Mouse (Mus musculus) splenic B cell, adult 2 months (primary cell): Measurements from ENCODE around the gene Sugct.

Experiments used
- DNase-seq: peaks from one replicate; pipeline ENCODE4 v3.0.0-alpha.2; 2011; ENCODE audit warnings: low read depth, low spot score
- H3K27me3 ChIP-seq: 2 replicates; pipeline ENCODE4 v1.6.1; 2012; ENCODE audit warnings: mild to moderate bottlenecking, low read length, moderate library complexity, mixed read lengths; ENCODE audit not compliant: control insufficient read depth, poor library complexity, insufficient read depth, severe bottlenecking
- H3K36me3 ChIP-seq: 2 replicates; pipeline ENCODE4 v1.6.1; 2012; ENCODE audit warnings: mild to moderate bottlenecking, low read length, moderate library complexity, mixed read lengths; ENCODE audit not compliant: control insufficient read depth, poor library complexity, insufficient read depth, severe bottlenecking

Gene Sugct

GRCm38 (mm10) chr13:17081618-17082017 is 613.7 kb downstream of the Sugct start:
- Histone ChIP-seq H3K36me3 (no peaks in the 10 kb centered on the region), H3K27me3 (no peaks in the 10 kb centered on the region)
- DNase-seq: no peak

GRCm38 (mm10) chr13:17065552-17065951 is 629.8 kb downstream of the Sugct start:
- no peak for DNase-seq
- Histone ChIP-seq H3K27me3 (no peaks in the 10 kb centered on the region), H3K36me3 (no peaks in the 10 kb centered on the region)

- no peaks in the 10 kb centered on the region for H3K36me3 ChIP-seq
- H3K27me3 ChIP-seq: no peaks in the 10 kb centered on the region
- no peak for DNase-seq
Observed at GRCm38 (mm10) chr13:17056650-17057049, 638.7 kb downstream of the Sugct start.

- no peaks in the 10 kb centered on the region for H3K27me3 ChIP-seq
- no peaks in the 10 kb centered on the region for H3K36me3 ChIP-seq
- DNase-seq: no peak
Observed at GRCm38 (mm10) chr13:17043426-17044224, 651.7 kb downstream of the Sugct start.

- no peak for DNase-seq
- no peaks in the 10 kb centered on the region for H3K36me3 ChIP-seq
- no peaks in the 10 kb centered on the region for H3K27me3 ChIP-seq
Observed at GRCm38 (mm10) chr13:17042332-17042731, 653.0 kb downstream of the Sugct start.

- Histone ChIP-seq H3K36me3 (no peaks in the 10 kb centered on the region), H3K27me3 (no peaks in the 10 kb centered on the region)
- no peak for DNase-seq
Observed at GRCm38 (mm10) chr13:17039727-17040126, 655.6 kb downstream of the Sugct start.

GRCm38 (mm10) chr13:17038341-17038740 is 657.0 kb downstream of the Sugct start:
- DNase-seq: no peak
- no peaks in the 10 kb centered on the region for H3K36me3 ChIP-seq
- H3K27me3 ChIP-seq: no peaks in the 10 kb centered on the region

- DNase-seq: no peak
- no peaks in the 10 kb centered on the region for H3K27me3 ChIP-seq
- H3K36me3 ChIP-seq: no peaks in the 10 kb centered on the region
Observed at GRCm38 (mm10) chr13:17037899-17038298, 657.5 kb downstream of the Sugct start.

GRCm38 (mm10) chr13:17030761-17031160 is 664.6 kb downstream of the Sugct start:
- no peaks in the 10 kb centered on the region for H3K36me3 ChIP-seq
- DNase-seq: no peak
- H3K27me3 ChIP-seq: no peaks in the 10 kb centered on the region

GRCm38 (mm10) chr13:17028595-17028994 is 666.8 kb downstream of the Sugct start:
- peak; percentile 36 for DNase-seq
- Histone ChIP-seq H3K27me3 (no peaks in the 10 kb centered on the region), H3K36me3 (no peaks in the 10 kb centered on the region)

GRCm38 (mm10) chr13:17027846-17028529 is 667.4 kb downstream of the Sugct start:
- Histone ChIP-seq H3K36me3 (no peaks in the 10 kb centered on the region), H3K27me3 (no peaks in the 10 kb centered on the region)
- DNase-seq: no peak

- Histone ChIP-seq H3K27me3 (no peaks in the 10 kb centered on the region), H3K36me3 (no peaks in the 10 kb centered on the region)
- no peak for DNase-seq
Observed at GRCm38 (mm10) chr13:17027001-17027400, 668.4 kb downstream of the Sugct start.

GRCm38 (mm10) chr13:16996464-16996863 is 698.9 kb downstream of the Sugct start:
- Histone ChIP-seq H3K27me3 (no peaks in the 10 kb centered on the region), H3K36me3 (no peaks in the 10 kb centered on the region)
- DNase-seq: no peak

GRCm38 (mm10) chr13:16995321-16995720 is 700.0 kb downstream of the Sugct start:
- no peak for DNase-seq
- Histone ChIP-seq H3K36me3 (no peaks in the 10 kb centered on the region), H3K27me3 (no peaks in the 10 kb centered on the region)

- Histone ChIP-seq H3K27me3 (no peaks in the 10 kb centered on the region), H3K36me3 (no peaks in the 10 kb centered on the region)
- no peak for DNase-seq
Observed at GRCm38 (mm10) chr13:16977743-16978142, 717.6 kb downstream of the Sugct start.
